Mouse (Mus musculus) stomach, embryonic 14.5 days (tissue): ENCODE results near the gene Ercc6. TPM values are rescaled to one million over a fixed set of nuclear protein-coding genes. Genes with fewer than 3 reads are reported as not detected.

Source experiments
- ATAC-seq: fragments of 200-750 bp; cut with Nextera tagmentation; 2 replicates; pipeline ENCODE4 v1.8.0; 2017; ENCODE audit warnings: low read depth, moderate TSS enrichment; ENCODE audit not compliant: insufficient number of reproducible peaks, insufficient read depth, low FRiP score
- H3K27ac ChIP-seq: fragments of 300-500 bp; sonication (generic); 2 replicates; pipeline ENCODE4 v1.5.1; 2014; ENCODE audit warnings: mild to moderate bottlenecking, low read length, moderate library complexity, mixed read lengths
- H3K27me3 ChIP-seq: fragments of 300-500 bp; sonication (generic); 2 replicates; pipeline ENCODE4 v1.6.1; 2014; ENCODE audit warnings: low read length, control low read depth, mixed read lengths; ENCODE audit not compliant: control insufficient read depth, insufficient read depth
- H3K36me3 ChIP-seq: fragments of 300-500 bp; sonication (generic); 2 replicates; pipeline ENCODE4 v1.6.1; 2014; ENCODE audit warnings: mild to moderate bottlenecking, control low read depth, low read length, moderate library complexity, mixed read lengths; ENCODE audit not compliant: control insufficient read depth, insufficient read depth
- H3K4me1 ChIP-seq: fragments of 300-500 bp; sonication (generic); 2 replicates; pipeline ENCODE4 v1.6.1; 2014; ENCODE audit warnings: low read length, control low read depth, mixed read lengths; ENCODE audit not compliant: control insufficient read depth, insufficient read depth
- H3K4me2 ChIP-seq: fragments of 300-500 bp; sonication (generic); replicated peaks from 2 replicates; pipeline ENCODE4 v1.6.1; 2014; ENCODE audit warnings: low read depth, low read length, control low read depth
- H3K4me3 ChIP-seq: fragments of 300-500 bp; sonication (generic); 2 replicates; pipeline ENCODE4 v1.5.1; 2014; ENCODE audit warnings: low read depth, low read length, control low read depth
- H3K9ac ChIP-seq: fragments of 300-500 bp; sonication (generic); replicated peaks from 2 replicates; pipeline ENCODE4 v1.6.1; 2014; ENCODE audit warnings: low read depth, mild to moderate bottlenecking, control low read depth, low read length, moderate library complexity, mixed read lengths
- H3K9me3 ChIP-seq: fragments of 300-500 bp; sonication (generic); 2 replicates; pipeline ENCODE4 v1.6.1; 2016; ENCODE audit warnings: low read depth, low read length, control low read depth; ENCODE audit not compliant: control insufficient read depth
- WGBS: fragments of 180-500 bp; shearing (Covaris S2); extraction: QIAGEN DNeasy Blood & Tissue Kit; methylation state at CpG from one replicate; pipeline ENCODE4 v1.1.7; 2014; 5-methylcytosine and 5-hydroxymethylcytosine counted together
- polyA plus RNA-seq: library from polyadenylated mRNA; unstranded; fragments of >200 nt; fragmentation: Nextera tagmentation; extraction: Ambion mirVana; gene quantifications from 2 replicates; pipeline ENCODE4 v1.2.1, GENCODE M21; 2014

The Ercc6 gene
- polyA plus RNA-seq, 1 experiment from 2014 or later: 18.6 TPM

GRCm38 (mm10) chr14:32525996-32526705 lies 12.8 kb downstream of the Ercc6 start:
- no peak overlapping the region for H3K4me3 ChIP-seq
- no peaks in the 10 kb centered on the region for H3K4me1 ChIP-seq
- no peak overlapping the region for H3K4me2 ChIP-seq
- H3K27me3 ChIP-seq: no peaks in the 10 kb centered on the region
- H3K27ac ChIP-seq: no peak overlapping the region
- no peak for ATAC-seq
- WGBS: 81% methylated on average over 14 of the region's 14 CpGs
- H3K9me3 ChIP-seq: no peaks in the 10 kb centered on the region
- H3K36me3 ChIP-seq: peaks cover 19% of the 10 kb centered on the region
- no peak overlapping the region for H3K9ac ChIP-seq

- H3K27ac ChIP-seq: no peak overlapping the region
- no peaks in the 10 kb centered on the region for H3K9me3 ChIP-seq
- H3K4me3 ChIP-seq: no peak overlapping the region
- no peak overlapping the region for H3K9ac ChIP-seq
- H3K27me3 ChIP-seq: no peaks in the 10 kb centered on the region
- peaks cover 18% of the 10 kb centered on the region for H3K36me3 ChIP-seq
- H3K4me2 ChIP-seq: no peak overlapping the region
- WGBS: 94% methylated on average over 9 of the region's 9 CpGs
- H3K4me1 ChIP-seq: no peaks in the 10 kb centered on the region
- no peak for ATAC-seq
These were observed 13.9 kb downstream of the Ercc6 start for GRCm38 (mm10) chr14:32527211-32527610.

- no peak overlapping the region for H3K4me3 ChIP-seq
- WGBS: 90% methylated on average over 7 of the region's 7 CpGs
These were observed 15.7 kb downstream of the Ercc6 start for GRCm38 (mm10) chr14:32529036-32529435.

GRCm38 (mm10) chr14:32530896-32531295 lies 17.6 kb downstream of the Ercc6 start:
- Histone ChIP-seq H3K36me3 (peaks cover 21% of the 10 kb centered on the region), H3K4me2 (no peak overlapping the region), H3K4me1 (no peaks in the 10 kb centered on the region), H3K27me3 (no peaks in the 10 kb centered on the region), H3K27ac (no peak overlapping the region), H3K4me3 (no peak overlapping the region), H3K9me3 (no peaks in the 10 kb centered on the region), H3K9ac (no peak overlapping the region)
- no peak for ATAC-seq
- WGBS: 12% methylated on average over 2 of the region's 2 CpGs

More at GRCm38 (mm10) chr14:32529036-32529435, 15.7 kb downstream of the Ercc6 start:
- Histone ChIP-seq H3K27me3 (no peaks in the 10 kb centered on the region), H3K4me1 (no peaks in the 10 kb centered on the region), H3K9ac (no peak overlapping the region), H3K36me3 (peaks cover 20% of the 10 kb centered on the region), H3K27ac (no peak overlapping the region), H3K4me2 (no peak overlapping the region), H3K9me3 (no peaks in the 10 kb centered on the region)
- no peak for ATAC-seq

GRCm38 (mm10) chr14:32531371-32531770 lies 18.1 kb downstream of the Ercc6 start:
- H3K4me2 ChIP-seq: no peak overlapping the region
- H3K9ac ChIP-seq: no peak overlapping the region
- H3K4me3 ChIP-seq: no peak overlapping the region
- 79% methylated on average over 3 of the region's 3 CpGs for WGBS
- no peaks in the 10 kb centered on the region for H3K9me3 ChIP-seq
- no peaks in the 10 kb centered on the region for H3K27me3 ChIP-seq
- no peak for ATAC-seq
- peaks cover 16% of the 10 kb centered on the region for H3K36me3 ChIP-seq
- H3K4me1 ChIP-seq: no peaks in the 10 kb centered on the region
- no peak overlapping the region for H3K27ac ChIP-seq

- H3K27me3 ChIP-seq: no peaks in the 10 kb centered on the region
- H3K9ac ChIP-seq: no peak overlapping the region
- H3K4me1 ChIP-seq: no peaks in the 10 kb centered on the region
- H3K9me3 ChIP-seq: no peaks in the 10 kb centered on the region
- ATAC-seq: no peak
- 61% methylated on average over 7 of the region's 7 CpGs for WGBS
- peaks cover 10% of the 10 kb centered on the region; the same call in 1 of the 2 replicates for H3K36me3 ChIP-seq
- no peak overlapping the region for H3K4me3 ChIP-seq
- H3K27ac ChIP-seq: no peak overlapping the region
- no peak overlapping the region for H3K4me2 ChIP-seq
These were observed 19.2 kb downstream of the Ercc6 start for GRCm38 (mm10) chr14:32532381-32533147.

- no peak overlapping the region for H3K4me3 ChIP-seq
- no peak overlapping the region for H3K9ac ChIP-seq
- 62% methylated on average over 3 of the region's 3 CpGs for WGBS
- no peak overlapping the region for H3K4me2 ChIP-seq
- H3K36me3 ChIP-seq: peaks cover 10% of the 10 kb centered on the region; the same call in 1 of the 2 replicates
- ATAC-seq: no peak
- H3K4me1 ChIP-seq: no peaks in the 10 kb centered on the region
- H3K27ac ChIP-seq: no peak overlapping the region
- no peaks in the 10 kb centered on the region for H3K27me3 ChIP-seq
- no peaks in the 10 kb centered on the region for H3K9me3 ChIP-seq
These were observed 19.8 kb downstream of the Ercc6 start for GRCm38 (mm10) chr14:32533148-32533520.

GRCm38 (mm10) chr14:32533656-32534055 lies 20.3 kb downstream of the Ercc6 start:
- ATAC-seq: no peak
- 82% methylated on average over 4 of the region's 4 CpGs for WGBS

More at GRCm38 (mm10) chr14:32533656-32534055, 20.3 kb downstream of the Ercc6 start:
- H3K27me3 ChIP-seq: no peaks in the 10 kb centered on the region
- H3K36me3 ChIP-seq: peaks cover 10% of the 10 kb centered on the region; the same call in 1 of the 2 replicates
- H3K27ac ChIP-seq: no peak overlapping the region
- no peak overlapping the region for H3K4me3 ChIP-seq
- H3K4me1 ChIP-seq: no peaks in the 10 kb centered on the region
- no peak overlapping the region for H3K9ac ChIP-seq
- H3K4me2 ChIP-seq: no peak overlapping the region
- H3K9me3 ChIP-seq: no peaks in the 10 kb centered on the region
